Mouse (Mus musculus) stomach, postnatal 0 days (tissue): ENCODE measurements around the gene Trappc12.

Source experiments
- CTCF ChIP-seq: IDR thresholded peaks from 2 replicates; pipeline ENCODE4 v1.5.1; 2016; ENCODE audit warnings: antibody characterized with exemption, low read depth, mild to moderate bottlenecking, moderate library complexity
- EP300 ChIP-seq: optimal IDR thresholded peaks from 2 replicates; pipeline ENCODE3; 2016; ENCODE audit warnings: antibody characterized with exemption

DNA sequence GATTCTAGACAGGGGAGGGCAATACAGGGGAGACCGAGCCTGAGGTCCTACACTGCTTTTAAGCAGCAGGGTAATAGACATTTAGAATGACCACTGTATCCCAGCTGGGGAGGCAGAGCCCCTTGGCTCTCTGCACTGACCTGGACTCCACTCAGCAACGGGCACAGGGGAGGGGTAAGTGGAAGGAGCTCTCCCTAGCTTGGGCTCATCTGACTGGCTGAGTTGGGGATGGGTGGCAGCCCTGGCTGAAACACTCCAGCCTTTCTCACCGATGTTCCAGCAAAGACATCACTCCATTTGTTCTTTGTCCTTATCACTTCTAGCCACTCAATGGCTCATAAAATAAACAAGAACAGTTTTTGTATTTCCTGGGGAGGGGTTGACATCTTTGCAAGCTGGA lies 56.5 kb downstream of the Trappc12 start:
- no peak for TF ChIP-seq CTCF
- TF ChIP-seq EP300: no peak
